Mouse (Mus musculus): ENCODE data around the gene Unc79.

The Unc79 gene

DNA sequence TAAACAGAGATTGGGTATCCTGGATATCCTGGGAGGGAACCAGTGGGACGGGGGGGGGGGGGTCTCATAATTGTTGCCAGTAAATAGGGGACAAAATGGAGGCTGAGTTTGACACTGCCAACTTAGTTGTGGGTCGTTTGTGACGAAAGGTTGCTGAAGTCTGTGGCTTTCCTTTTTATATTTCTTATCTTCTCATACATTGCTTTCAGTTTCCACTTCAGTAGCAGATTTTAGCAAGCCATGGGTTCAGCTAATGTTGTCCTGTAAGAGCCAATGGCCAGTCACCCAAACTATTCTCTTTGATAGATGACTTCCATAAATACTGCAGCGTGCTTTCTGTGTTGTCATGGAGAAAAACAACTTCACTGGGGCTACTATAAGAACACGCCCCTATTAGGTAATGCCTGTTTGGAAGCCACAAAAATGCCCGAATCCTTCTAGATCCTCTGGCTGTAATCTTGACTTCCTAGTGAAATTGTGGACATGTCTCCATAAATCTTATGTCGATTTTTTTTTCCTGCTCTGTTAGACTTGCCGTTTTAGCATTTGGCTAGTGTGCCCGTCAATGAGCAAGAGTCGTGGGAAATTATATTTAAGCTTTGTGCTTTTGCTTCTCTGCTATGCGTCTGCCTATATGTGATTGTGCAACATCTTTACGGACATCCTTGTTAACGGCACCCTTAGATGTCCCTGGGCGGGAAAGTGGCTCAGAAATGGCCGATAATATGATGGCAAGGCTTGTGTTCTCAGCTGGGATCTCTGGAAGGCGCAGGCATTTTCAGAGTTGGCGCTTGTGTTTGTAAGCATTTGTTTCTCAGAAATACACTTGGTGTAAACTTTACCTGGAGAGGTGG is 181.0 kb downstream of the Unc79 start:
- no peak for DNase-seq

GRCm38 (mm10) chr12:103131419-103131818 is 182.8 kb downstream of the Unc79 start:
- DNase-seq: no peak

DNA sequence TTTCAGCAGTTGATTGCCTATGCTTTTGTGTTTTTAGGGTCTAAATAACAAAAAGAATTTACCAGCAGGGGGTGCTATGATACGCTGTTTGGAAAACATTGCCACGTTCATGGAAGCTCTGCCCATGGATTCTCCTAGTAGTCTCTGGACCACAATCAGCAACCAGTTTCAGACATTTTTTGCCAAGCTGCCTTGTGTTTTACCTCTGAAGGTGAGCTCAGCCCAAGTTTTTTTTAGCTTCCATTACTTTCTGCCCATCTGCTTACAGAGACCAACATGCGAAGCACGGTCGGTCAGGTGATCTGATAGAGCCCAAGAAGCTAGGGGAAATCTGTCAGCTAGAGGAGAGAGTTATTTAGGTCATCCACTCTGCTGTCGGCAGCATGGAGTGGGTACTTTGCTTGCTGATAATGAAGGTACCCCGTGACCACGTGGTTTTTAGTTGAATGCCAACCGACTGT is 193.9 kb downstream of the Unc79 start:
- DNase-seq: peak; percentile 23

DNA sequence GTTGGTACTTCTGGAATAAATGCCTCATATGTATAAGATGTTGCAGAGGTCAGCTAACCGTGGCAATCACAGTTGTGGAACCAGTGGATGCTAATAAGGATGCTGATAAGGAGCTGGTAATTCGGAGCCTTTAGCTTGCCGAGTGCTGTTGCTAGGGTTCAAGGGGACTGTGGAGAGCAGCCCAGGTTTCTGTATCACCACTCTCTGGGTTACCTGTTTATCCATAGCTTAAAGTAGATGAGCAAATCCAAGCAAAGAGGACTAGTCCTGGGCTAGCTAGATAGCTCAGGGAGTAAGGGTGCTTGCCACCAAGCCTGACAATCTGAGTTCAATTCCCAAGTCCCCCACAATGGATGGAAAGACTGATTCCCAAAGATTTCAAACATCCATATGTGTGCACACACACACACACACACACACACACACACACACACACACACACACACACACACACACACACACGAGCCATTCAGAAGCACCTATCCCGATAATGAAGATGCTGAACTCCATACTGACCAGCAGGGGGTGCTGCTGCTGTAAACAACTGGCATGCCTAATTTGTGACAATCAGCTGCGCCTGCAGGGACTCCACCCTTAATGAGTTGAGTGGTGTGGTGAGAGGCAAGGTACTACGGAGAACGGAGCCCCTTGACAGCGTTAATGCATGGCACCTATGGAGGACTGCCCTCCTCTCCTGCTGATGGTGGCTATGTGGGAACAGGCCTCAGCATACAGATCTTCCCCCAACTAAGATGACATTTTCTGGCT is 195.3 kb downstream of the Unc79 start:
- DNase-seq: peak; percentile 16

DNA sequence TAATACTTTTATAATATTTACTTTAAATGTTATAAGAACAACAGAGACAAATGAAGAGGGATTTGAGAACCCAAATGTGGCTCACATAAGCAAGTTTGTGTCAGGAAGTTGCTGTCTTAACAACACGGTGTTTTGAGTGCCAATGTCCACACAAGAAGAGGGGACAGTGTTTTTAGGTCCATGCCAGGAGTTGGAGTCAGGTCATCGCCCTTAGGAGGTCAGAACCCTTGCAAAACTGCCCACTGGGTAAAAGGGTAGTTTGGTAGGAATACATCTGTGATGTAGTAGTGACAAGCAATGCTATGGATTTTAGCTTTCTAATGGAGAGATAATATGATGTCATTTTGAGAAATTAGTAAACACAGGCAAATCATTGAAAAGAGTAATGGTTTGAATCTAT is 201.6 kb downstream of the Unc79 start:
- no peak for DNase-seq

- no peak for DNase-seq
Measured at GRCm38 (mm10) chr12:103154927-103155326, 206.3 kb downstream of the Unc79 start.

DNA sequence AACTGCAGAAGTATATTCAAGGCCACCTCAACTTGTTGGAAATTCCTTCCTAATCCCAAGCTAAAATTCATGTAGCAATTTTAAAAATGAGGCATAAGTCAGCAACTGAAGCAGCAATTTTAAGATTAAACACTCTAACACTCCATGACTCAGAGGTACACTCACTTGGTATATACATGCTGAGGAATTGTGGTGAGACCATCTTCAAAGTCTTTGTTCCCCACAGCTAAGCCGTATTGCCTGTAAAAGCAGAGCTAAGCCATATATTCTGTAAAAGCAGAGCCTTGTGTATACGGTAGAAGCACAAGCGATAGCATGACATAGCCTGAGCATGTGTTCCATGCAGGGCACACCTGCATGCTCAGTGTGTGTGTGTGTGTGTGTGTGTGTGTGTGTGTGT is 206.7 kb downstream of the Unc79 start:
- no peak for DNase-seq

DNA sequence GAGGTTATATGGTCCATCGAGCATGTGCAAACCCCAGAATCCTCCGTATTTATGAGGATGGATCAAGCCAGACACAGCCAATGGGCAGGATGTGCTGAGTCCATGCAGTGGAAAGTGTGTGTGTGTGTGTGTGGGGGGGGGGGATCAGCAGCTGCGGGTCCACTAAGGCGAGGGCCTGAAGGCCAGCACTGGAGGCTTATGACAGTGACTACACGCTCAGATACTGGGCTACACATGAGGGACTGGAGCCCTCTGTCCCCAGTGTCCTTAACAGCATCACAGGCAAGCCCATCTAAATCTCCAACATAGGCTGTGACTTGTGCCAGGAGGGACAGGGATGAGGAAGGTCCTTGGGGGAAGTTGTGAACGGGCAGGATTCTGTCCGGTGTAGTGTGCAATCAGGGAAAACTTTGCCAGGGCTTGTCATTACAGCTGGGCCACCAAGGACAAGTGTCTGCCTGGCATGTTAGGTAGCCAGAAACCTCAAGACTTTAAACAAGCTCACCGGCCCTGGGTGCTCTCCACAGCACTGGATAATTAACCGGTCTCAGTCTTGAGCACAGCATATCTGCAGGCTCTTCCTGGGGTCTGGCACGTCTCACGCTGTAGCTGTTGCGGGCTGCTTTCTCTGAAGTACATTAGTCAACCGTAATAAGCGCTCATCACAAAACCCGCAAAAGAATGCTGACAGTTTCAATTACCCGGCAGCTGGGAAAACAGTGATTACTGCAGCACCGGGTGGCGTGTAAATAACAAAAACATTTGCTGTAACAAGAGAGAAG is 208.7 kb downstream of the Unc79 start:
- no peak for DNase-seq

GRCm38 (mm10) chr12:103159016-103159415 is 210.4 kb downstream of the Unc79 start:
- no peak for DNase-seq

DNA sequence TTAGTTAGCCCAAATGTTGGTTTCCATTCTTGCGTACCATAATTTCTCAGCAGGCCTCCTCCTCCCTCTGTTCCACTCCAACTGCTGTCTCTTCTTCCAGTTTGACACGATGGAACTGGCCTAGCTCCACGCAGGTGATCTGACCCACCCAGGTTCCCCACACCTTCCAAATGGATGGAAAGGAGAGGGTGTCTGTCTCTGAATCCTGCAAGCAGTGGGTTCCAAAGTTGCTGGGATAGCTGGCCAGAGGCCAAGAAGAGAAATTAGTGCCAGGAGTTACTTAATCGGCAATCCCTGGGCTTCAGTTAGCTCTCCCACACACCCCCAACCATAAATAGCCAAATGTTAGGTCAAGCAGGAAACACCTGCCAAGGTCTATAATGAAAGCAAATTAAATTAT is 212.1 kb downstream of the Unc79 start:
- DNase-seq: no peak

DNA sequence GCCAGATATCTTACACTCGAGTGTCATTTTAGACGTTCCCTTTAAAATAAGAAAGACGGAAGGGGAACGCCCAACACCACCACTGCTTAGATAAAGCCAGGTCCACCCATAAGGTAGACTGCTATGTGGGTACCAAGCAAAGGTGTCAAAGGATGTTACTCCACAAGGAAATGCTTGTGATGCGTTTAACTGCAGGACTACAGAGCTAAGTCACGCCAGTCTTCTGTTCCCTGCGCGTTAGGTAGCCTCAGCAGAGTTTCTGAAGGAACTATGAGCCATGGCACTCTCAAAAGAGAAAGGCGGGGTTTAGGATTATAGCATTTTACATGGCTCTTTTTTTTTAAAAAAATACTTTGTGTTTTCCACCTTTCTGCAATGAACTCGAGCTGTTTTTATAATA is 214.9 kb downstream of the Unc79 start:
- DNase-seq: no peak

- no peak for DNase-seq
Measured at GRCm38 (mm10) chr12:103164101-103165030, 215.7 kb downstream of the Unc79 start.

- DNase-seq: no peak
Measured at GRCm38 (mm10) chr12:103168892-103169291, 220.2 kb downstream of the Unc79 start.

GRCm38 (mm10) chr12:103183057-103183456 is 234.4 kb downstream of the Unc79 start:
- DNase-seq: no peak

DNA sequence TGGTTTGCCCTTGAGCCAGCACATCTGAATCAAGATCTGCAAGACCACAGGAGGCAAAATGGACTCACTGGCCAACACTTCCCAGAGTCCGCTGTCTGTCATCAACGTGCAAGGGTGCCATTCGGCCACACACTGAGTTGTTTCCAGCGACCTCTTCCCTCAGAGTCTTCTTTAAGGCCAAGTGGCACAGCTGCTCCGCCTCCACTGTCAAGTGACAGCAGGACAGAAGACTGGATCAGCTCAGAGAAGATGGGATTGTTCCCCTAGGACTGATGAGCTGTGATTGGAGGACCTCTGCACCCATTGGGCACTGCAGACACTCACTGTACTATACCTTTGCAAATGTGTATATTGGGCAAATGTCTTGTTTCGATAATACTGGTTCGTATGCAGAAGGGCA is 238.4 kb downstream of the Unc79 start:
- no peak for DNase-seq

DNA sequence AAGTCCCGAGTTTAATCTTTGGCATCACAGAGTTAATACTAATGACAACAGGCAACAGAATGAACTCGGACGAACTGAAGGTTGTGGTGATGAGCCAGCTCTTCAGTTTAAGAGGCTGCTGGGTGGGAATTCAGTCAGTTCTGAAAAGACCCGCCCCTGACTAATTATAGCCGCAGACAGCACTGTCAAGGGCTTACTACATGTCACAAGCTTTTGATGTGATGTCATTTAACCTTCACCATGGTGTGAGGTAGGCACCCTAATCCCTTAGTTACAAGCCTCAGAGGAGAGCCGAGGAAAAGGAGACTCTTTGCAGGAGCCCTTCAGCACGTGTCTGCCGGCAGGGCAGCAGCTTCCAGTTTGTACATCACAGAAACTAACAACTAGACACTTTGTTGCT is 239.6 kb downstream of the Unc79 start:
- no peak for DNase-seq

DNA sequence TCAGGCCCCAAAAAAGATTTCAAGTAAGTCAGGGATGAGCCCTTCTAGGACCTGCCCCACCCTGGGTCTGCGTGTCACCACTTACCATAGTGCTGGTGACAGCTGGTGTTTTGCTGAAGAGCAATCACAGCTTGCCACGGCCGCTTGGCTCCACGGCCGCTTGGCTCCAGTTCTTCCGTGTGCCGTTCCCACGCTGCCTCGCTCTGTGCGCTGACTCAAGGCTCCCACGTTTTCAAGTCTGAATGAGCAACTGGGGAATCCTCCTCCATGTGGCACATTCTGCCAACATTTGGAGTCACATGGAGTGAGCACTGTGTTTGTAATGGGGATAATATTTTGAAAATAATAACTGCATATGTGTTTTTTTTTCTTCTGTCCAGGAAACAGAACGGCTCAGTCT is 241.1 kb downstream of the Unc79 start:
- DNase-seq: peak; percentile 46

GRCm38 (mm10) chr12:103192996-103193395 is 244.3 kb downstream of the Unc79 start:
- no peak for DNase-seq

GRCm38 (mm10) chr12:103202592-103203544 is 254.2 kb downstream of the Unc79 start:
- peak; percentile 28 for DNase-seq

GRCm38 (mm10) chr12:103205561-103205960 is 256.9 kb downstream of the Unc79 start:
- peak; percentile 66 for DNase-seq

GRCm38 (mm10) chr12:103209581-103209980 is 260.9 kb downstream of the Unc79 start:
- no peak for DNase-seq

All from cerebellum, adult 9-11 months (tissue).